Mouse (Mus musculus) cerebellum, postnatal 4 days (tissue): ENCODE results near the gene Gm597.

Source experiments
- DNase-seq, 2 experiments: peaks; one replicate each; pipeline ENCODE4 v3.0.0; 2022; ENCODE audit warnings: low spot score in 2 of 2, mixed read lengths in 1 of 2

Gene Gm597

GRCm38 (mm10) chr1:28780152-28780551, at the start of gene Gm597:
TSS of gene Gm597 (minus strand) at chr1:28780252.
- no peak for DNase-seq

DNA sequence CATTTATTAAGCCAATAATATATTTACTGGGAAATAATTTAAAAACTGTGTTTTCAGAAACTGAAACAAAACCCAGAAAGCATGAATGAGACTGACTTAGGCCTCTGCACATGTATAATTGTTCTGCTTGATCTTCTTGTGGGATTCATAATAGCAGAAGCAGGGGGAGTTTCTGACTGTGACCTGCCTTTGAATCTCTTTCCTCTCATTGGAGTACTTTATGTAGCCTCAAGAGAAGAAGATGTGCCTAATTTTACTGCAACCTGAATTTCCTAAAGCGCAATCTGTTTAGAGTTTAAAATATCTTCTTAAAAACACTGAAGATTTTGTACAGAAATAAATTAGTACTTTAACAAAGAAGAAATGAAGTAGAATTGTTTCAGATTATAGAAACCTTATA, 27.6 kb upstream of the Gm597 start:
- no peak for DNase-seq

- no peak for DNase-seq
These were observed 26.6 kb upstream of the Gm597 start for GRCm38 (mm10) chr1:28806618-28807017.

DNA sequence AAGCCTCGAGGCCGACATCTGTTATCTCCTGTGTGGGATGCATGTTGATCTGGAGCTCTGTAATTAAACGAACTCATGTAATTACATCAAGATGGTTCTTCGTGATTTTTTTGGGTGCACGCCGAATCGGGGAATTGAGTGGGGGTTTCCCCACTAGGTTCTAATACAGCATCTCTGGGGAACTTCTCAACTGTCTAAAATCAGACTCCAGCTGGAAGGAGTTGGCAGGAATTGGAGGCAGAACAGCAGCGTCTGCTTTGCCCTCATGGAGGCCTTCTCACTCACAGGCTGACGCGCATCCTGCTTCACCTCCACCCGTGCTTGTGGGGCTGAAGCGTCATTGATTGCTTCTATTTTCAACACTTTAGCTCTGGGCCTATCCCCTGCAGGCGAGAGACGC, 20.8 kb upstream of the Gm597 start:
- no peak for DNase-seq
